Mouse (Mus musculus) small intestine, adult 2 months (tissue): ENCODE data around the gene Rnf167.

Experiments
- CTCF ChIP-seq: fragments of 200-500 bp; IDR thresholded peaks from 2 replicates; pipeline ENCODE4 v1.5.1; 2012; ENCODE audit warnings: low read depth, mild to moderate bottlenecking, control low read depth, inconsistent platforms, low read length, moderate library complexity, mixed read lengths; ENCODE audit not compliant: insufficient replicate concordance, insufficient read length; ENCODE audit errors: extremely low read depth
- POLR2A ChIP-seq: fragments of 200-500 bp; IDR thresholded peaks from 2 replicates; pipeline ENCODE4 v1.6.1; 2012; ENCODE audit warnings: low read depth, mild to moderate bottlenecking, control low read depth, inconsistent platforms, low read length, moderate library complexity

GRCm38 (mm10) chr11:70643051-70643450 lies 4.0 kb upstream of the Rnf167 start:
- TF ChIP-seq POLR2A (no peak), CTCF (no peak)
